Mouse (Mus musculus) A20 (cell line): ENCODE results near the gene Gm39566.

Experiments used
- DNase-seq: peaks from one replicate; pipeline ENCODE4 v3.0.0-alpha.2; 2011; ENCODE audit warnings: low read depth, low spot score

Gm39566 gene

DNA sequence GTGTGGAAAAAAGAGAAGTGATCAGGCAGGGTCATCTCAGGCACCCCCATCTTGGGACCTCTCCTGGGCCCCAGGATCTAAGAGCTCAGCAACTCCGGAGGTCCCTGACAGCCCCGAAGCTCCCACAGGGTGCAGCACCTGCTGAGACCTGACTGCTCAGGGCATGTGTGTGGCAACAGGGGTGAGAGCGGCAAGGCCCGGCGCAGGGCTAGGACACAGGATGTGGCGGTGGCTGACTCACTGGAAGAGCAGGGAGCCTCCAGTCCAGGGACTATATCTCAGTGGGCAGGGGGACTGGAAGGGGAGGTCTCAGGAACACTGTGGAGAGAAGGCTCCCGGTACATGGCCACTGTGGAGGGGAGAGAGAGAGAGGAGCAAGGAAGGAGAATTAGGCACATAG is 17.2 kb downstream of the Gm39566 start:
- no peak for DNase-seq

DNA sequence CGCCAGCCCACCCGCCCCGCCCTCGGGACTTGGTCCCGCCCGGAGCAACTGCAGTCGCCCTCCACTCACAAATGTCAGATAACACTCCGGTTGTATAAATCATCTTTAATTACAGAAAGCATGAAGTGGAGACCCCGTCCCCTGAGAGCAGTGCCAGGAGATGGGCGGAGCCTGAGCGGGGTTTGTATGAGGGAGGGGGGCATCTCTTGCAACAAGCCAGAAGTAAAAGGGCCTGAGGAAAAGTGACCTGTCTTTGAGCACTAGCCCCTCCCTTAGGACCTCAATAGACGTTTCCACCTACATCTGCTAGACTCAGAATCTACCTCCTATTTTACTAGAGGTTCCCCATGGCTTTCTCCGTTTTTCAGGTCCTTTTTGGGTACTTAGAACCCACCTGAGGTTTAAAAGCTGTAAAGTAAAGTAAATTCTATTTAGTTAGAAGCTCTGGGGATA is 19.1 kb downstream of the Gm39566 start:
- peak; percentile 77 for DNase-seq

DNA sequence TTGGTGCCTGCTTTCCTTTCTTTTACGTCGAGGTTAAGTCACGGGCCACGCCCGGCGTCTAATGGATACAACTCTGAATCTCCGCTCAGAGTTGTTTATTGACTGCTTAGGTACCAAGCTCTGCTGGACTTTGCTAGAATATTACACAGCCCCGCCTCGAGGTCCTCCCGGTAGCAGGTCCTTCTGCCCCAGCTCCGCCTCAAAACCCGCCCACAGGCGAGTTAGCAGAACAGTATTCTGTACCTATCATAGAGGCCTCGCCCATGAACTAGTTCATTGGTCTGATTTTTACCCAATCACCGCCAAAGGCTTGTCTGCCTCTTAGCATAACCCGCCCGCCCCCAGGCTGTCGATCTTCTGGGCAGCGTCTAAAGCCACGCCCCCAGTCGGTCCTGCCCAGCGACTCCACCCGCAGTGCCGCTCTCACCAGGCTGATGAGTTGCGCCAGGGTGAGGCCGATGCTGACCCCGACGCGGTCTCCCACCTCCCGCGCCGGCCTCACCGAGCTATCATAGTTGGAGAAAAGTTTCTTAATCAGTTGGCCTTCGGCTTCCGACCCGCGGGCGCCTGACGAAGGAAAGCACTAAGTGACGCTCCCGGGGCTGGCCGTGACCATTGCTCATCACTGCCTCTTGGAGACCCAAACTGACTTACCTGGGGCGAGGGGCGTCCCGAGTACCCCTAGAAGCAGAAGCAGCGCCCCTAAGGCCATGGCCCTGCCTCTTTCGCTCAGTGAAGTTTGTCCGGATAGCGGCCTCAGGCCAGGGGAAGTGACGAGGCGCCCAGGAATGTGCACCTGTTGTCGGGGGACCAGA is 19.7 kb downstream of the Gm39566 start, which contains the start of gene Chrnb1:
TSS of gene Chrnb1 (minus strand) at position 776 of the 815 bp plus-strand sequence.
- DNase-seq: peak; percentile 98

DNA sequence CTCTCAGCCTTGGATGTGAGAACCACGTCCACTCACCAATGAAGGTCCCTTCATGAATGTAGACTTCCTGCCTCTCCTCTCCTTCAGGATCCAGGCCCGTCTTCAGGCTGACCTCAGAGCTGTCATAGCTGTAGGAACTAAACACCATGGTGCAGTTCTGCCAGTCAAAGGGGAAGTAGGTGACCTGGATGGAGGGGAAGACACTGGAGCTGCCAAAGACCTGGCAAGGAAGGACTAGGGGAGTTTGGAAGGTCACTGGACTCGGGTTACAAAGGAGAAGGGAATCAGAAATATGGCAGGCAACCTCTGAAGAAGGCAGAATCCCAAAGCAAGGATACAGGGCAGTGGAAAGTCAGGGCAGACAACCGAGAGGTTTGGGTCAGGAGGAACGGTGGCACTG is 21.7 kb downstream of the Gm39566 start:
- no peak for DNase-seq

DNA sequence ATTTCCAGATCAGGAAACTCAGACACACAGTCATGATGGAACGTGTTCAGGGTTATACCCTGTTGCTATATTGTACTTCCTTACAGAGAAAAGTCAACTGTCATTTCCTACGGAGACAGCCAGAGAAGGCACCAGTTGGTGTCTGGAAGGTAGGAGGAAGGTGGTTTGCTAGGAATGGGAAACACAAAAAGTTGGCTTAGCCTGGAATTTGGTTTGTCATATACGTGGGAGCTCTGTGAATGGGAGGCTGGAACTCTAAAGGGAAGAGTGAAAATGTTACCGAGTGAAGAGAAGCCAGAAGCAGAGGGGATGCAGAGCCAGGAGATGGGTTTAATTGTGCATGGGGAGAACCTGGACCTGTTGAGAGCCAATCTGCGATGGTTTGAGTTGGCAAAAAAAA is 23.7 kb downstream of the Gm39566 start:
- no peak for DNase-seq

DNA sequence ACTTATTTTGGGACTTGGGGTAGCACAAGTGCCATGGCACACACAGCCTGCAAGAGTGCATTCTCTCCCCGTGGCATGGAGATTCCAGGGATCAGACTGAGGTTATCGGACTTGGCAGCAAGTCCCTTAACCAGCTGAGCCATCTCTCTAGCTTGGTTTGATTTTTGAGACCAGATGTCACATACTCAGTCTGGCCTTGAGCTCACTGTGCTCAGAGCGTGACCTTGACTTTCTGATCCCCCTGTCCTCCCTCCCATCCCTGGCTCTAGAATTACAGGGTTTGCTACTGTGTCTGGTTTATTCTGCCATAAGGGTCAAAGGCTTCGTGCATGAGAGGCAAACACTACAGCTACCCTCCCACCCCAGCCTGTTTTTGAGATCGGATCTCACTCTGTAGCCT is 25.7 kb downstream of the Gm39566 start:
- no peak for DNase-seq

DNA sequence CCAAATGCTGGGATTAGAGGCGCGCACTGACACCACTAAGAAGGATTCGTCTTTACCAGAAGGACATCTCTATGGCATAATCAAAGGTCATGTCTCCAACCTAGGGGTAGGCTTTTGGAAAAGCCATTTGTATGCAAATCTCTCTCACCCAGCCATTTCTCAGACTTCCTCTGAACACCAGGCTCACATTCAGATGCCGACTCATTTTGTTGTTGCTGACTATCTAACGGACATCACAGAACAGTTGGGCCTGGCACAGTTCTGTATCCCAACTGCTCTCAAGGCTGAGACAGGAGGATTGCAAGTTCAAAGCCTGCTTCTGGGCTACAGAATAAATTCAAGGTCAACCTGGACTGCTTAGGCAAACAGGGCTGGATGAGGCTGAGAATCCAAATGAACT is 27.8 kb downstream of the Gm39566 start:
- DNase-seq: no peak

DNA sequence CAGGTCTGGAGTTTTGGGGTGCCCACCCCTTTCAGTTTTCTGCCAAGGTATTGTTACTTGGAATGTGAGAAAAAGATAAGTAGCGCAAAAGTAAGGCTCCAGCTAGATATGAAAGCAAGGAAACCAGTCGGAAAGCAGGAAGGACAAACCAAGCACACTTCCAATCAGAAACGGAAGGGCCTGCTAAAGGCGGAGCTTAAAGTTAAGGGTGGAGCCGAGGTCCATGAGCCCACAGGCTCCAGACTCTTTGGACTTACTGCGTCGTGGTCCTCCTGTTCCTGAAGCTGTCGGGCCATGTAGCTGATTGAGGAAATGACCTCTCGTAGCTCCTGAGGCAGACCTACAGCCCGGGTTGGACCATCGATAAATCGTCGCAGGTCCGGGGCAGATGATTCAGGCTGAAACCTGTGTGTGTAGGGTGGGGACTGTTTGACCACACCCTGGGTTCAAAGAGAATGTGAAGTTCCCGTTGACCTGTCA is 30.3 kb downstream of the Gm39566 start:
- DNase-seq: peak; percentile 83

DNA sequence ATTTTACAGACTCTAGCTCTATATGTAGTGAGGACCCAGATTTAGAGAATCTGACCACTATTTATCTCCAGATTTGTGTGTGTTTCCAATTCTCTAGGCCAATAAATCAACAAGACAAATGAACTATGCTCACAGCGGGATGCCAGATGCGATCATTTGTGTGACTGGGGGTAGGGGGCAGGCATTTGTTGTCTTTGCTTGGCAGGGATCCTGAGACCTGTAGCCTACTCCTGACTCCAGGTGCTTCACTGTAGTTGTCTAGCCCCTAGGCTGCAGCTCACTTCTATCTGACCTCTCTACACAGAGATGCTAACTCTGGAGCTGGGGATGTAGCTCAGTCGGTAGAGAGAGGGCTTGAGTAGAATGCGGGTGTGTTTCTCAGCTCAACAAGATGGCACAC is 33.3 kb downstream of the Gm39566 start:
- no peak for DNase-seq

DNA sequence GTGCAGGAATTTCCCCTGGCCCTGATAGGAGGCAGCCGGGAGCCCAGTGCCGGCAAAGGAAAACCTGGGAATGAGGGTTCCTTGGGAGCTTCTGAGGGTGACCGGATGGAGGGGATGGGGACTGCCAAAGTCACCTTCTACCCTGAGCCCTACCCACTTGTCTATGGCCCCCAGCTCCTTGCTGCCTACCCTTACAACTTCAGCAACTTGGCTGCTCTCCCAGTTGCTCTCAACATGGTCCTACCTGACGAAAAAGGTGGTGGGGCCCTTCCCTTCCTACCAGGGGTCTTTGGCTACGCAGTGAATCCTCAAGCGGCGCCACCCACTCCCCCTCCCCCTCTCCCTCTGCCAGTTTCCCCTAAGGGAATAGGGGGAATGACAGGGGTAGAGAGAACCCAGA is 36.1 kb downstream of the Gm39566 start:
- no peak for DNase-seq

DNA sequence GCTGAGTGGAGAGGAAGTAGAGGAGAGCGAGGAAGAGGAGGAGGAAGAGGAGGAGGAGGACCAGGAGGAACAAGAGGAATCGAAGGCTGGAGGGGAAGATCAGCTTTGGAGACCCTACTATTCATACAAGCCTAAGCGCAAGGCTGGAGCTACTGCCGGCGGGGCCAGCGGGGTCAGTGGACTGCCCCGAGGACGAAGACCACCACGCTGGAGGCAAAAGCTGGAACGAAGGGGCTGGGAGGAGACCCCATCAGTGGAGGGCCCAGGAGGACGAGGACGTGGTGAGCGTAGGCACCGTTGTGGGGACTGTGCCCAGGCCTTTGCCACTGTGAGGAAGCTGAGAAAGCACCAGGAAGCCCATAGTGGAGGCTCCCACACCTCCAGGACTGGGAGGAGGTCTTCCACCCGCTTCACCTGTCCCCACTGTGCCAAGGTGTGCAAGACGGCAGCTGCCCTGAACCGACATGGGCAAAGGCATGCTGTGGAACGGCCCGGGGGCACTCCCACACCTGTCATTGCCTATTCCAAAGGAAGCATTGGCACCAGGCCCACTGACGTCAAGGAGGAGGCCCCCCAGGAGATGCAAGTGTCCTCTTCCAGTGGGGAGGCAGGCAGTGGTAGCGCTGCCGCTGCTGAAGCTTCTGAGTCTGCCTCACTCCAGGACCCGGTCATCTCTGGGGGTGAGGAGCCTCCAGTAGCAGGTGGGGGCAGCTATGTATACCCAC is 36.7 kb downstream of the Gm39566 start:
- DNase-seq: no peak

DNA sequence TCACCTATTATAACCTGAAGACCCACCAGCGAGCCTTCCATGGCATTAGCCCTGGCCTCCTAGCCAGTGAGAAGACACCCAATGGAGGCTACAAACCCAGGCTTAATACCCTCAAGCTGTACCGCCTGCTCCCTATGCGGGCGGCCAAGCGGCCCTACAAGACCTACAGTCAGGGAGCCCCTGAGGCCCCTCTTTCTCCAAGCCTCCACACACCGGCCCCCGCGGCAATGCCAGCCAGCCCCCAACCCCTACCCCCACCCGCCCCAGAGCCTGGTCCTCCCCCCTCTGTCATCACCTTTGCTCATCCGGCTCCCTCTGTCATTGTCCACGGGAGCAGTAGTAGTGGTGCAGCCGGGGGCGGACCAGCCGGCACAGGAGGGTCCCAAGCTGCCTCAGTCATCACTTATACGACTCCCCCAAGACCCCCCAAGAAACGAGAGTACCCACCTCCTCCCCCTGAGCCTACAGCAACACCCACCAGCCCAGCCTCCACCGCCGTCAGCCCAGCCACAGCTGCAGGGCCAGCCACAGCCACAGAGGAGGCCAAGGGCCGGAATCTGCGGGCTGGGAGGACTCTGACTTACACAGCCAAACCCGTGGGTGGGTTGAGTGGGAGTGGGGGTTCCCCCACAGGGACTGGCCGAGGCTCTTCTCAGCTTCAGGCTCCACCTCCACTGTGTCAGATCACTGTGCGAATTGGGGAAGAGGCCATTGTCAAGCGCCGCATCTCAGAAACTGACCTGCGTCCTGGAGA is 37.4 kb downstream of the Gm39566 start:
- DNase-seq: no peak

DNA sequence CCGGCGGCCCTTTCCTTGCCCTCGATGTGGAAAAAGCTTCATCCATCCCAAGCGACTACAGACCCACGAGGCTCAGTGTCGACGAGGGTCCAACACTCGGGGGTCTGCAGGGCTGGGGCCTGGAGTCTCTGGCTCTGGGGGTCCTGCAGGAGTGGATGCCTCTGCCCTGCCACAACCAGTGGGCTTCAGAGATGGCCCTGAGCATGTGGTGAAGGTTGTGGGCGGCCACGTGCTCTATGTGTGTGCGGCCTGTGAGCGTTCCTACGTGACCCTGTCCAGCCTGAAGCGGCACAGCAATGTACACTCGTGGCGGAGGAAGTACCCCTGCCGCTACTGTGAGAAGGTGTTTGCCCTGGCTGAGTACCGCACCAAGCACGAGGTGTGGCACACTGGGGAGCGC is 38.6 kb downstream of the Gm39566 start:
- DNase-seq: no peak

DNA sequence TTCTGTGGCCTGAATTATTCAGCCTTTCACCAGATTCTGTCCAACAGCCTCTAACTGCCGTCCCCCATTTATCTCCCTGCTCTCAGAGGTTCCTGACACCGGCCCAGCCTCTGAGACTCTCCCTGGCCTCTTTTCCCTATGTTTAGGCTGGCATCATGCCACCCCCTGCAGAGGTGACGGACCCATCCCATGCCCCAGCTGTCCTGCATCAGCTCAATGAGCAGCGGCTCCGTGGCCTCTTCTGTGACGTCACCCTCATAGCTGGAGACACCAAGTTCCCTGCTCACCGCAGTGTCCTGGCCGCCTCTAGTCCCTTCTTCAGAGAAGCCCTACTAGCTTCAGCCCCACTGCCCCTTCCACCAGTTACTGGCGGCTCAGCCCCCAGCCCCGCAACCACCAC is 39.4 kb downstream of the Gm39566 start:
- DNase-seq: no peak

DNA sequence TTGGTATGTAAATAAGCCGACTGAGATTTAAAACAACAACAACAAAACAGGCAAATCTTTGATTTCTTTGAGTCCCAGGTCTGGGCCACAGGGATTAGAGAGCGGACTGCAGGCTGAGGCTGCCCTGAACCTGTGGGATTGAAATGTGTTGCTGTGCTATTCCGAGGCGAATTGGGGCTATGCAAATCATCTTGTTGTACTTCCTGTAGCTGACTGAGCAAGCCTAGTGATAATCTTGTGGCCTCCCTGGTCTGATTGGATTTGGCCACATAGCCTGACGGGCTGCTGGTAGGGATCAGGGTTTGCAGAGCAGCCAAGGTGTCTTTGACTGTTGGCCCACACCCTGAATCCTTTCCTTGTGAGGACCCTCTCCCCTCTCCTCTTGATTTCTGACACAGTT is 40.1 kb downstream of the Gm39566 start:
- peak; percentile 77 for DNase-seq

DNA sequence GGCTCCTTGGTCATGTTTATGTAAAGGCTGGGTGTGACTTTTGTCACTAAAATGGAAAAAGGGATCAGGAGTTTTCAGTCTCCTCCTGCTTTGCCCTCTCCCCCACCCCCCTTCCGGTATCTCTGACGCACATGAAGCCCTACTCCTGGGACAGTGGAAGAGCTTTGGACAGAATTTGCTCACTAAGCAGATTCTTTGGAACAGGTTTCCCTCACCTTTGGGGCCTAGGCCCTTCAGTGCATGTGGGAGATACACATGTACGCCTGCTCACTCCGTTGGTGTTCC is 47.5 kb downstream of the Gm39566 start:
- no peak for DNase-seq

DNA sequence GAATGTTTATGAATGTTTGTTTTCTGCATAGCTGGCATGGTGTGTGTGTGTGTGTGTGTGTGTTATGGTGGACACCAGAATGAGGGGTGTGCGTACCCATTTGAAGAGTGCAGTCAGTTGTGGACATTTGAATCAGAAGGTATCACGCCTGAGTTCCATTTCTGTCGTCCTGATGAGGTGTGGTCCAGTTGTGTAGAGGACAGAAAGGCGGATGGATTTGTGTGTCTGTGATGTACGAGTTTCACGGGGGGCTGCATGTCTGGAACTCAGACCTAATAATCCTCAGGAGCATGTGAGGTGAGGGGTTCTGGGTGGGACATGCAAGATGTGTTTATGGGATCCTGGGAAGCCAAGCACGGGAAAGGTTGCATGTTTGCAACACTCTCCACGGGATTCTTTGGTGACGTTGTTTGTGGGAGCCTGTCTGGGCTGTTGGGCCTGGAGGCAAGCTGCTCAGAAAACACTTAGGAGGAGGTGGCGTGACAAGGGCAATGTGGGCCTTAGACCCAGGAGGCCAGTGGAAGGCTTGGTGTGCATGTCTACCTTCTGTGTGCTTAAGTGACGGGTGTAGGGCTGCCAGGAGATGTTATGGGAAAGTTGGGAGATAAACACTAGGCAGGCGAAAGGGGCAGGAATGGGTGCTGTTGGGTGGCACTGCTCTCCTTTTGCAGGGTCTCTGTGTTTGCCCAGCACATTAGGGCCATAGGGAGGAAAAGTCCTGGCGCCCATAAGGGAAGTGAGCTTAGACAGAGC is 48.0 kb downstream of the Gm39566 start:
- DNase-seq: no peak

DNA sequence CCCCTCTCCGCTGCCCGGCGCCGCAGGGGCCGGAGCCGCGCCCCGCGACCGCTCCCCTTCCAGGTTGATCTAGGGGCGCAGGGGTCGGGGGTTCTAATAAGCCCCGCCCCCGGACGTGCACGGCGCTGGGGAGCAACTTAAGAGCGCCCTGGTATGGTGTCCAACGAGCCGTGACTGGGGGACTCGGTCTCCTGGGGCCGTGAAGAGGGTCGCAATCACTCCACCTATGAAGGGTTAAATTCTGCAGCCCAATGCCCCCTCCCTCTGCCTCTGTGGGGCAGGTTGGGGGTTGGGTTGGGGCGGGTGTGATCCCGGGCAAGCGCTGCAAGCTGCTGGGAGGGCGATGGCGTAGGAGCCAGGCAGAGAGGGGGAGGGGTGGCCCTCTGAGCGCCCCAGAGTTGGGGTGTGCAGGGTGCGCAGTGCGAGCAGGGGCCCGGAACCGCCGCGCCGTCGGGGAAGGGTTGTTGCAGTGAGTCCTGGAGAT is 48.9 kb downstream of the Gm39566 start:
- peak; percentile 94 for DNase-seq

DNA sequence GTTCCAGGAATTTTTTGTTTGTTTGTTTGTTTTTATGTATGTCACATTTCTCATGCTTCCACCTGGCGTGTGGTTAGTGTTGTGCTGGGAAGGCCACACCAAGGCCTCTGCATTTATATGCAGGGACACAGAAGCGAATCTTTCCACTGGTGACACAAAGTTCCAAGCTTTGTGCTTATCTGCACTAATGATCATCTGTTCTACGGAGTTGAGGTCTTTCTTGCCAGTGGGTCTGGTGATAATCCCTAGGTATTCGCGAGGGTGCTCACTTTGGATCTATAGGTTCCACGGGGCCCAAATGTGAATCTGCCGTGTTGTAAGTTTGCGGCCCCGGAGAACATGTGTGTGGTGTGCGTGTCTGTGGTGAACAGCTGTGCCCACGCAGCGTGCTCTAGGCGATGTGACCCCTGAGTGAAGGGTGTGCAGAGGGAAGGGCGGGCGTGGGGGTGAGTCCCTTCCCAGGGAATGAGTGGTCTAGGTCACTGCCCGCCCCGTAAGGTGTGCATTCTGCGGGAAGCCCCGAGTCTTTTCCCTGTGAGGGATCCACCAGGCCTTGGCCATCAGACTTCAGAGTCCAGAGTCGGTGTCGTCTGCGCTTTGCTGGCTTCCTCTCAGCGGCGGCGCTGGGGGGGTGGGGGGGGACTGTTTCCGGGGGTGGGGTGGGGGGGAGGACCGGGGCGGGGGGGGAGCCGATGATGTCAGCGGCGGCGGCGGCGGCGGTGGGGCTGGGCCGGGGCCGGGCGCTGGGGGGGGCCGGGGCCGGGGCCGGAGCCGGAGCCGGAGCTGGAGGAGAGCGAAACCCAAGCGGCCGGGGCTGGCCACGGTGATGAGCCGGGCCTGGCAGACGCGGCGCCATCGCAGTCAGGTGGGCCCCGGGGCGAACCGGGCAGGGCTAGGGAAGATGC is 49.6 kb downstream of the Gm39566 start, which contains the start of gene Zbtb4:
TSS of gene Zbtb4 (plus strand) at position 692 of the 905 bp plus-strand sequence.
- DNase-seq: peak; percentile 68

DNA sequence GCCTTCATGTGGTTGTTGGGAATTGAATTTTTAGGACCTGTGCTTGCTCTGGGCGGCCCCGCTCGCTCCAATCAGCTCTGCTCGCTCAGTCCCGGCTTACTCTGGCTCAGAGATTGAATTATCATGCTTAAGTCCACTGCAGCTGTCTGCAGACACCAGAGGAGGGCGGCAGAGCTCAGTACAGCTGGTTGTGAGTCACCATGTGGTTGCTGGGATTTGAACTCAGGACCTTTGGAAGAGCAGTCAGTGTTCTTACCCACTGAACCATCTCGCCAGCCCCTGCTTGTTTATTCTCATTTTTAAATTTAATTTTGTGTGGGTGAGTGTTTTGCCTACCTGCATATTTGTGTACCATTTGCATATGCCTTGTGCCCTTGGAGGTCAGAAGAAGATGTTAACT is 51.5 kb downstream of the Gm39566 start:
- peak; percentile 88 for DNase-seq
